Mouse (Mus musculus): ENCODE measurements at regions not wholly inside any gene's neighbourhood (a gene's known extent, or its start where the extent isn't known, plus 50 kb on each side); places are given as distances from the start of the nearest gene placed in this dataset.

DNA sequence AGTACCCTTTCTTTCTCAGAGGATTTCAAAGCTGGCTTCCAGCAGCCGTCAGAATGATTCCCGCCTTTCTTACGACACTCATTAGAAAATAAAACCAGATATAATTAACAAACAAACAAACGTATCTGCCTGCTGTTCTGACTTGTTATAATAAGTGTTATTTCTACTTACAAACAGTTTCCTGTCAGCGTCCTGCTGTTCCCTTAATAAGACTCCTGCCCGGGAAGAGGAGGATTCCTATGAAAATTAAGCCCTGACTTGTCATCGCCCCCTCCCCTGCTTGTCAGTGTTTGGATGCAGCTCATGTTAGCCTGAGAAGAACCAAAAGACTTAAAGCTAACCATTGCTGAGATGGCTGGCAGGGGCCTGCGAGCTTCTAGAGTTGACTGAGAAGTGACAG lies 92.6 kb upstream of the Map4k3 start:
- H3K9ac ChIP-seq (ENCODE audit: low read depth, low read length) = no peak overlapping the region
- no peak overlapping the region for H3K4me2 ChIP-seq (ENCODE audit: low read depth, low read length)
- H3K27me3 ChIP-seq (replicated peaks; ENCODE audit: control insufficient read depth, insufficient read depth, low read length) = no peaks in the 10 kb centered on the region
- 60% methylated on average over 8 of the region's 8 CpGs for WGBS
- H3K27ac ChIP-seq (ENCODE audit: low read length) = no peak overlapping the region
- no peaks in the 10 kb centered on the region for H3K9me3 ChIP-seq (ENCODE audit: control insufficient read depth, low read length)
- H3K4me1 ChIP-seq (ENCODE audit: control insufficient read depth, insufficient read depth, low read length) = peaks cover 14% of the 10 kb centered on the region
- ATAC-seq = no peak
- H3K36me3 ChIP-seq (ENCODE audit: control insufficient read depth, insufficient read depth, low read length) = no peaks in the 10 kb centered on the region
- no peak overlapping the region for H3K4me3 ChIP-seq (ENCODE audit: low read length)

DNA sequence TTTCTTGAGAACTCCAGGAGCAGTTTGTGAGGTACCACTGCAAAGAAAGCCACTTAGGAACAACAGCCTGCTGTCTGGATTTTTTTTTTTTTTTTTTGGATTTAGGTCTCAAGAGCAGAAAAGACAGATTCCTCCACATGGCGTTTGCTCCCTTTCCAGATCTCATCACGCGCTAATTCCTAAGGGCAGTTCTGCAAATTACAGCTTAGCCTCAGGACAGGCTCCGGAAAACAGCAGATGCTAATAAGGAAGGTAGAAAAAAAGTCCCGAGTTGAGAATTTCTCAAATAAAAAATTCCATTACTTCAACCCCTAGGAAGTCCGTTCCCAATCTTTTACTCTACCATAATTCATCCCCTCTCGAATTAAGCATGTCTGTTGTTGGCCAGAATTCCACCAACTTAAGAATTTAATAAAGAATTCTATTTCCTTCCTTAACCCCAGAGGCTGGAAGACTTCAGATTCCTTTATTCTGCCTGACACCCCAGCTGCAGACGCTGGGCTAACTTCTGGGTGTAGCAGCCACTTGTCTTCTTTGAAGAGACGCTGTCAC lies 90.3 kb upstream of the Map4k3 start:
- no peak overlapping the region for H3K4me3 ChIP-seq (ENCODE audit: low read length)
- no peaks in the 10 kb centered on the region for H3K36me3 ChIP-seq (ENCODE audit: control insufficient read depth, insufficient read depth, low read length)
- H3K4me2 ChIP-seq (ENCODE audit: low read depth, low read length) = no peak overlapping the region
- 0 out of 2 replicates have a peak, but pooled peaks cover 3% of the 10 kb centered on the region for H3K4me1 ChIP-seq (ENCODE audit: control insufficient read depth, insufficient read depth, low read length)
- no peak overlapping the region; the same call in none of the 2 replicates for H3K27ac ChIP-seq (ENCODE audit: low read length)
- H3K9me3 ChIP-seq (ENCODE audit: control insufficient read depth, low read length) = peaks cover 3% of the 10 kb centered on the region; the same call in 1 of the 2 replicates
- no peak overlapping the region for H3K9ac ChIP-seq (ENCODE audit: low read depth, low read length)
- WGBS = 44% methylated on average over 9 of the region's 9 CpGs
- peak; percentile 21; the same call in 1 of the 2 replicates for ATAC-seq
- no peaks in the 10 kb centered on the region for H3K27me3 ChIP-seq (replicated peaks; ENCODE audit: control insufficient read depth, insufficient read depth, low read length)

DNA sequence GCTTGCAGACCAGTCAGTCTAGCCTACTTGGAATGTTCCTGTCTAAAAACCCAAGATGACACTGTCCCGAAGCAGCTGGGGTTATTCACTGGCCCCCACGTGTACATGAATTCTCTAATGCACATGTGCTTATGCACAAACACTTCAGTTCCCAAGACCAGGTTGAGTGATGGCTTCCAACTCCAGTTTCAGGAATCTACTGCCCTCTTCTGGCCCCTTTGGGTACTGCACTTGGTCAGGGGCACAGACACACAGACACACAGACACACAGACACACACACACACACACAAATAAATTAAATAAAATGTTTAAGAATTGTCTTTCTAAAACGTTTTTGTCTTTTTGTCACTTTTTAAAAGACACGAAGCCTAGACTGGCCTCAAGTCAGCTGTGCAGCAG lies 87.5 kb upstream of the Map4k3 start:
- WGBS = 72% methylated on average over 4 of the region's 4 CpGs
- H3K27ac ChIP-seq (ENCODE audit: low read length) = no peak overlapping the region
- no peak for ATAC-seq

DNA sequence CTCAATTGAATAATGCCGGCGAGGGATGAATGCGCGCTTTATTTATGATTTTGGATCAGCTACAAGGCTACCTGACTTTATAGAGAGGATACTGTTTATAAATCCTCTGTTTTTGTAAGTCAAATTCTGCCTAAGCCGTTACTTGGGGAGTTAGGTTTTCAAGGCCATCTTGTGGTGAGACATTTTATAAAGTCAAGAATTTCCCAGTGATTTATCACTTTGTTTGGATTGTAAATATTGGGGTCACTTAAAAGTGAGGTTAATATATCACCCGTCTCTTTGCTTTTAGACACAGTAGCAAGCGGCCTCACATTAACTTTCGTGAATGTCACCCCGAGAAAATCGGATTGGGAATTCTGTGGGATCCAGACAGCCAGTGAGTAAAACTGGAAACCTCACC lies 84.9 kb upstream of the Map4k3 start:
- no peak for ATAC-seq
- no peak overlapping the region for H3K27ac ChIP-seq (ENCODE audit: low read length)
- H3K36me3 ChIP-seq (ENCODE audit: control insufficient read depth, insufficient read depth, low read length) = no peaks in the 10 kb centered on the region
- no peak overlapping the region for H3K4me2 ChIP-seq (ENCODE audit: low read depth, low read length)
- 0 out of 2 replicates have a peak, but pooled peaks cover 4% of the 10 kb centered on the region for H3K4me1 ChIP-seq (ENCODE audit: control insufficient read depth, insufficient read depth, low read length)
- H3K4me3 ChIP-seq (ENCODE audit: low read length) = no peak overlapping the region
- H3K27me3 ChIP-seq (replicated peaks; ENCODE audit: control insufficient read depth, insufficient read depth, low read length) = no peaks in the 10 kb centered on the region
- no peak overlapping the region for H3K9ac ChIP-seq (ENCODE audit: low read depth, low read length)
- WGBS = 53% methylated on average over 10 of the region's 10 CpGs
- H3K9me3 ChIP-seq (ENCODE audit: control insufficient read depth, low read length) = peaks cover 3% of the 10 kb centered on the region; the same call in 1 of the 2 replicates

More for the DNA sequence above, 87.5 kb upstream of the Map4k3 start:
- Histone ChIP-seq H3K27me3 (replicated peaks; ENCODE audit: control insufficient read depth, insufficient read depth, low read length) (no peaks in the 10 kb centered on the region), H3K36me3 (ENCODE audit: control insufficient read depth, insufficient read depth, low read length) (no peaks in the 10 kb centered on the region), H3K4me2 (ENCODE audit: low read depth, low read length) (no peak overlapping the region), H3K9me3 (ENCODE audit: control insufficient read depth, low read length) (peaks cover 3% of the 10 kb centered on the region; the same call in 1 of the 2 replicates), H3K4me3 (ENCODE audit: low read length) (no peak overlapping the region), H3K4me1 (ENCODE audit: control insufficient read depth, insufficient read depth, low read length) (0 out of 2 replicates have a peak, but pooled peaks cover 4% of the 10 kb centered on the region), H3K9ac (ENCODE audit: low read depth, low read length) (no peak overlapping the region)

DNA sequence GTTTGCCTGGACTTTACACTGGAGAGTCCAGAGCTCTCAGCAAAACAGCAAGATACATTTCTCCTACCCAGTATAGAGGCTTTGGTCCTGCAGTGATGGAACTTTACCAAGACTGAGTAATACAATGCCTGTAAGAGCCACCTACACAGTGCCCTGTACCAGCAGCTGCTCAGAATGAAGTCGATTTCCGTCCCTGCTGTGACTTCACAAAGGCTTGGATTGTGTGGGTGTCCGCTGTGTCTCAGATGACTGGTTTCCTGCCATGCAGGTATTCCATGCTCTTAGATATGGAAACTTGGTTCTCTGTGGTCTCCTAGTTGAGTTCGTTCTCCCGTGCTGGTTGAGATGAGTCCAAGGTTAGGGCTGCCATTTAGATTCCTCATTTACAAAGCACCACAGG lies 81.0 kb upstream of the Map4k3 start:
- Histone ChIP-seq H3K9me3 (ENCODE audit: control insufficient read depth, low read length) (no peaks in the 10 kb centered on the region), H3K27ac (ENCODE audit: low read length) (no peak overlapping the region), H3K27me3 (replicated peaks; ENCODE audit: control insufficient read depth, insufficient read depth, low read length) (no peaks in the 10 kb centered on the region), H3K4me1 (ENCODE audit: control insufficient read depth, insufficient read depth, low read length) (0 out of 2 replicates have a peak, but pooled peaks cover 4% of the 10 kb centered on the region), H3K9ac (ENCODE audit: low read depth, low read length) (no peak overlapping the region), H3K4me2 (ENCODE audit: low read depth, low read length) (no peak overlapping the region), H3K36me3 (ENCODE audit: control insufficient read depth, insufficient read depth, low read length) (no peaks in the 10 kb centered on the region), H3K4me3 (ENCODE audit: low read length) (no peak overlapping the region)
- ATAC-seq = no peak
- WGBS = 84% methylated on average over 5 of the region's 5 CpGs

DNA sequence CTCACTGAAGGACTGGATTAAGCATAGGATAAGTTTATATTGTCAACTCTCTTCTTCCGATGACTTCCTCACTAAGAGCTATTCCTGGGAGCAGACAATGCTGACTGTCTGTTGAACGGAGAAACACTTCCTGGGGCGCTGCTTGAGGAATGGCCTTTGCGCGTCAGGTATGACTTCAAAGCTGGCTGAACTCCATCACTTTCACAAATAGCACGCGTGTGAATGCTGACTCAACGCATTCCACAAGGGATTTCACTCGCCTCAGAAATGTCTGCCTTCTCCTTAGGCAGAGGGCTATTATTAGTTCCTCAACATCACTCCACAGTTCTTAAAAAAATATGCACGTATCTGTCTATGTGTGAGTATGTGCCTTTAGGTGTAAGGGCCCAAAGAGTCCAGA lies 79.8 kb upstream of the Map4k3 start:
- H3K27me3 ChIP-seq (replicated peaks; ENCODE audit: control insufficient read depth, insufficient read depth, low read length) = no peaks in the 10 kb centered on the region
- ATAC-seq = 0 out of 2 replicates have a peak, but pooled peaks have one; percentile 16
- no peaks in the 10 kb centered on the region for H3K4me1 ChIP-seq (ENCODE audit: control insufficient read depth, insufficient read depth, low read length)
- H3K9ac ChIP-seq (ENCODE audit: low read depth, low read length) = no peak overlapping the region
- 59% methylated on average over 10 of the region's 10 CpGs for WGBS
- no peak overlapping the region for H3K4me2 ChIP-seq (ENCODE audit: low read depth, low read length)
- H3K27ac ChIP-seq (ENCODE audit: low read length) = no peak overlapping the region
- no peaks in the 10 kb centered on the region for H3K36me3 ChIP-seq (ENCODE audit: control insufficient read depth, insufficient read depth, low read length)
- no peaks in the 10 kb centered on the region for H3K9me3 ChIP-seq (ENCODE audit: control insufficient read depth, low read length)
- no peak overlapping the region for H3K4me3 ChIP-seq (ENCODE audit: low read length)

DNA sequence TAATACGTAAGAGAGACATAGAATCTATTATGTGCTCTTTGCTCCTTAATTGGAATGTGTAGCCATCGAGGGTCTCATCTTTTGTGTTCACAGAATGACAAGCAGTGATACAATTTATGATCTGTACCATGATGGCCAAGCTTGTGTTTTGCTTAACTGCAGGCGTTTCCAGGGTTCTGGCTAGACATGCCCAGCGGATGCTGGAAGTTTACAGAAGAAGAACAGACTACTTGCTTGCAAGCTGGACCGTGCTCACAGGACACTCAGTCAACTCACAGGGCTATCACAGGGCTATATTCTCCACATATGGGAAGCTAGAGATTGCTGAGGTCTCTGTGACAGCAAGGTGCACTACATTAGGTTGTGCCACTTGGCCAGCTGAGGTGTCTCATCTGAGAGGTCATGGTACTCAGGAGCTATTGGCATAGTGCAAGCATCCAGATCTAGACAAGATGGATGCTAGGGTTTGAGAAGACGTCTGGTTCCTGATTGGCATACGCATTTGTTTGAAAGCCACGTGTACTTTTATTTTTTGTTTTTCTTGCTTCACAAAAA lies 75.2 kb upstream of the Map4k3 start:
- no peaks in the 10 kb centered on the region for H3K27me3 ChIP-seq (replicated peaks; ENCODE audit: control insufficient read depth, insufficient read depth, low read length)
- WGBS = 61% methylated on average over 8 of the region's 8 CpGs
- no peak for ATAC-seq
- H3K4me1 ChIP-seq (ENCODE audit: control insufficient read depth, insufficient read depth, low read length) = peaks cover 16% of the 10 kb centered on the region
- H3K9me3 ChIP-seq (ENCODE audit: control insufficient read depth, low read length) = no peaks in the 10 kb centered on the region
- H3K27ac ChIP-seq (ENCODE audit: low read length) = peak overlapping the region; percentile 10; the same call in 1 of the 2 replicates
- no peak overlapping the region for H3K4me3 ChIP-seq (ENCODE audit: low read length)
- no peak overlapping the region for H3K9ac ChIP-seq (ENCODE audit: low read depth, low read length)
- H3K36me3 ChIP-seq (ENCODE audit: control insufficient read depth, insufficient read depth, low read length) = no peaks in the 10 kb centered on the region
- no peak overlapping the region for H3K4me2 ChIP-seq (ENCODE audit: low read depth, low read length)

DNA sequence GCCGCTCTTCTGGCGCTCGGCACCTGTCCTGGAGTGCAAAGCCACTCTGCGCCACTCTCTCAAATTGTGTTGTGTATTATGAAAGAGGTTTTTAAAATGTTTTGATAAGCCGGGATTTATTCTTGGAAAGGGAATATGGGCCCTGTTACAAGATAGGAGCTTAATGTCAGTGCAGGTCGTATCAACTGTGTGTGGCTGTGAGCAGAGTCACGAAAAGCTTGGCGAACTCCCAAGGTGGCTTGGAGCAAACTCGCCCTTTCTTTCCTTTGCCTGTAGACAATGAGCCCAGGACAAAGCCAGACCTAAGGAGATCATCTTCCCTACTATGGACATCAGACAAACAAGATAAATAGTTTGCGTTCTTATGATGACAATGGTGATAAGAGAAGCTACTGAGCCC lies 74.3 kb upstream of the Map4k3 start:
- no peak overlapping the region for H3K9ac ChIP-seq (ENCODE audit: low read depth, low read length)
- H3K9me3 ChIP-seq (ENCODE audit: control insufficient read depth, low read length) = no peaks in the 10 kb centered on the region
- no peak overlapping the region for H3K4me3 ChIP-seq (ENCODE audit: low read length)
- no peak for ATAC-seq
- H3K4me2 ChIP-seq (ENCODE audit: low read depth, low read length) = no peak overlapping the region
- H3K27ac ChIP-seq (ENCODE audit: low read length) = peak overlapping the region; percentile 78; the same call in 1 of the 2 replicates
- no peaks in the 10 kb centered on the region for H3K36me3 ChIP-seq (ENCODE audit: control insufficient read depth, insufficient read depth, low read length)
- 55% methylated on average over 10 of the region's 10 CpGs for WGBS
- peaks cover 16% of the 10 kb centered on the region for H3K4me1 ChIP-seq (ENCODE audit: control insufficient read depth, insufficient read depth, low read length)
- H3K27me3 ChIP-seq (replicated peaks; ENCODE audit: control insufficient read depth, insufficient read depth, low read length) = no peaks in the 10 kb centered on the region

DNA sequence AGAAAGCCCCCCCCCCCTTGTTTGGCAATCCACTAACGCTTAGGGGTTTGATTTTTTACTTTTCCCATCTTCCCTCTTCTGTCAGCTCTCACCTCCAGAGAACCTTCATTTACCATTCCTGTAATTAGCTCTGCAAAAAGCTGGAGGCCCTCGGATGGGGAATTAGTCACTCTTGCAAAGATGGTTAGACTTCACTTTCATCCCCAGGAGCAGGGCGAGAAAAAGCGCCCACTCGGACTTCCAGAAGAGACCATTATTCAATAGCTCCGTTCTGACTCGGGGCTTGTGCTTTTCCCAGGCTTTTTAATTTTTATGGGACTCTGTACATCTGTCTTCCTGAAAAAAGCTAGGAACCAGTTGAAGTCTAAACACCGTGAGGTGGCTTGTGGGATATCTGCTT lies 73.7 kb upstream of the Map4k3 start:
- H3K4me3 ChIP-seq (ENCODE audit: low read length) = no peak overlapping the region
- H3K4me1 ChIP-seq (ENCODE audit: control insufficient read depth, insufficient read depth, low read length) = peaks cover 16% of the 10 kb centered on the region
- peak overlapping the region; percentile 35; the same call in 1 of the 2 replicates for H3K9ac ChIP-seq (ENCODE audit: low read depth, low read length)
- WGBS = 27% methylated on average over 8 of the region's 8 CpGs
- ATAC-seq = no peak
- H3K9me3 ChIP-seq (ENCODE audit: control insufficient read depth, low read length) = no peaks in the 10 kb centered on the region
- H3K27ac ChIP-seq (ENCODE audit: low read length) = peak overlapping the region; percentile 78
- no peaks in the 10 kb centered on the region for H3K36me3 ChIP-seq (ENCODE audit: control insufficient read depth, insufficient read depth, low read length)
- H3K27me3 ChIP-seq (replicated peaks; ENCODE audit: control insufficient read depth, insufficient read depth, low read length) = no peaks in the 10 kb centered on the region
- no peak overlapping the region for H3K4me2 ChIP-seq (ENCODE audit: low read depth, low read length)

Data from intestine, embryonic 16.5 days (tissue).